Mouse (Mus musculus) MN1 (cell line): ENCODE data around the gene Stx18.

Experiments used
- DNase-seq: peaks from one replicate; pipeline ENCODE4 v3.0.0-alpha.2; 2016; ENCODE audit warnings: low spot score

Gene Stx18

DNA sequence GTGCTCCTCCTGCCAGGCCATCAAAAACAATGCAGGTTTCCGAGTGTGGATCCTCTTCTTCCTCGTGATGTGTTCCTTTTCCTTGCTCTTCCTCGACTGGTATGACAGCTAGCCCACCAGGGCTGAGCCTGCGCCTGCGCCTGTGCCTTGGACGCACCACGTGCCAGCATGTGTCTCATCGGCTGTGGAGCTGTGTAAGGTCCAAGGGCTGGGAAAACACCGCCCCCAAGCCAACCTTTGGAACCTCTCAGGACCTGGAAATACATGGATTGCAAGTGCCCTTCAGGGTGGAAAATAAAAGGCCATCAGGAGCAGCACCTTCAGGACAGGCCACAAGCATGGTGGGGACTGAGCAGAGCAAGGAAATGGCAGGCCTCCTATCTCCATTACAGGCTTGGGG is 97.7 kb downstream of the Stx18 start:
- no peak for DNase-seq

DNA sequence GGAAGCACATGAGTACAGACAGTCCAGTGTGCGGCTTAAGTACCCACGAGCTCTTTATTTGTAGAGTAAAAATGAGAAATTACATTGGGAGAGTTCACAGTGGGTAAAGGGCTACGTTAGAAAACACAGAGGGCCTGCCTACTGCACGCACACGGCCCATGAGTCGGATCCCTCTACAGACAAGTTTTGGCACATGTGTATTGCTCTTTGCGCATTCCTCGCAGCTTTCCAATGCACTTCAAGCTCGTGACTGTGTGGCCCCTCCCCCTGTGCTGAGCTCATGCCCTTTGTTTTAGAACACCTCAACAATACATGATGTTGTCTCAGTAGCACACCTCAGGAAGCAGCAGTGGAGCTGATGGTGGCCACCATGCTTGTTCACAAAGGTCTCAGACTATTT is 98.6 kb downstream of the Stx18 start:
- DNase-seq = no peak

DNA sequence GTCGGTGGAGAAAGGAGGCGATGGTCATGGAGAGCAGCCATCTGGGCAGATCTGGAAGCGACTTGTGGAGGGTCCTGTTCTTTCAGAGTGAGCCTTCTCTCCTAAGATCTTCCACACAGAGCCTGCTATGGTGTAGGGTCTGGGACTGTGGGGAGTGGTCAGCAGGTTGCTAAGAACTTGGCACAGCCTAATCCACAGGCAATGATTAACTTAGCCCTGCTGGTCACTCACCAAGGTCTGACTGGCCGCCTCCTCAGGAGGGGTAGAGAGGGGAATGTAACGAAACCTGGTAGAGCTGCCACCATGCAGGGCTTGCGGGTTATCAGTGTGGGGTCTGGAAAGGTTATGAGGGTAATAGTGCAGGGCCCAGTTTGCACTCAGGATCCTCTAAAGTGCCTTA is 102.4 kb downstream of the Stx18 start:
- DNase-seq = no peak

DNA sequence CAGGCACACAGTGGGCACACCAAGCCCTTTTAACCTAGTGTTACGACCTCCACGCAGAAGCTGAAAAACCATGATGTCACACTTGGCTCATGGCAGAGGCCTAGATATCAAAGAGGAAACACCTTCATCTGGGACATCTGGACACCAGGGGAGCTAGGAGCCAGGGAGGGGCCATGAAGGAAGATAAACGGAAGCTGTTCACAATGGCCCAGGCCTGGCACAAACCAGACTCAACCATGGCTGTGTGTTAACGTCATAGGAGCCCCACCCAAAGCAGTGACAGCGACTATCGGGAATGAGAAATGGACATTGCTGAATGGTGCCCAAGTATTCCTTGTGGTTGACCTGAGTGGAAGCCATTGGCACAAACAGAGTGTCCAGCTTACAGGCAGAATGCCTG is 108.0 kb downstream of the Stx18 start:
- DNase-seq = no peak

DNA sequence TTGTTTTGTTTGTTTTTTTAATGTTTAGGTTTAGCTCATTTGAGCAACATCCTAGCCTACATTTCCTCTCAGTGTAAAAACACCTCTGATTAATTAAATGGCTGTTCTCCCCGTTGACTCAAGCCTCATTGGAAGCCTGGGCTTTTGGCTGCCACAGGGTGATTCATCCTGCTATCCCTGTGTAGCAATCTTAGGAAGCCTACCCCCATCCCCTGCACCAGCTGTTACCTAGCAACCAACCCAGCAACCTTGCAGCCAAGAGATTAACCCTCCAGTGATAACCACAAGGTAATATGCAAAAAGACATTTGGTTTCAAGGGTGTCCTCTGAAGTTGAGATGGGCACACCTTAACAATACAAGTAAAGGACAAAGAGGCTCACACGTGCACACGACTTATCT is 112.7 kb downstream of the Stx18 start:
- peak; percentile 14 for DNase-seq

DNA sequence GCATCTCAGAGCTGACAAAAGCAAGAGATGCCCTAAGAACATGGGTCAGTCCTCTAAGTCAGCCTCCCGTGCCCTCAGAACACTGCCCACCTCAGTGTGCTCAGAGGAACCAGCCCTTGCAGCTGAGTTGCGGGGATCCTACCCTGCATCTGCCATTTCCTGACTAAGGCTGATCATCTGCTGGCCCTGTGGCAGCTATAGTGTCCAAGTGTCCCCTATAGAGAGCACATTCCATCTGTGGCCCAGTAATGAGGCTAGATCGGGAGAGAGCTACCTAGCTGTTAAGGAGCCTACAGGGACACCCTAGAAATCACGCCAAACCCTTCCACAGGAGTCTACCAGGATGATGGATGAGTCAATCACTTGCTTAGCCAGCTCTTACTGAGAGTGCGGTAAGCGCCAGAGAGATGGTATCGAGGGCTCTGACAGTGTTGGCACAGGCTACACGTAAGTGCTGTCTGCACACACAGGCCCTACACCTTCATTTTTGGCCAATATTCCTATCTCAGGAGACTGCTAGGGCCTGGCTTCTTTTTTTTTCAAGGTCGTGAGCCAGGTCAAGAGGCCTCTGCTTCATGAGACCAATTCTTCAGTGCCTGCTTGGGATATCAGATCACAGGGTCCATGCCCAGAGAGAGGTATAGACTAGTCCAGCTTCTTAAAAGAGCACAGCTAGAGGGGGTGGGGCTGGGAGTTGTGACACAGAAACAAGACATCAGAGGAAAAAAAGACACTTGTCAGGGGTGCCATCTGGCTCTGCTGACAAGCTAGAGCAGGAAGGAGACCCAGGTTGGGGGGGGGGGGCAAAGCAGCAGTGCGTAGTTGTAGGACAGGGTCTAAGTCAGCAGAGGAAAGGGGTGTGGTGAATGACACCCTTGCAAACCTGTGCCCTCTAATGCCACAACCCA is 113.9 kb downstream of the Stx18 start:
- no peak for DNase-seq

DNA sequence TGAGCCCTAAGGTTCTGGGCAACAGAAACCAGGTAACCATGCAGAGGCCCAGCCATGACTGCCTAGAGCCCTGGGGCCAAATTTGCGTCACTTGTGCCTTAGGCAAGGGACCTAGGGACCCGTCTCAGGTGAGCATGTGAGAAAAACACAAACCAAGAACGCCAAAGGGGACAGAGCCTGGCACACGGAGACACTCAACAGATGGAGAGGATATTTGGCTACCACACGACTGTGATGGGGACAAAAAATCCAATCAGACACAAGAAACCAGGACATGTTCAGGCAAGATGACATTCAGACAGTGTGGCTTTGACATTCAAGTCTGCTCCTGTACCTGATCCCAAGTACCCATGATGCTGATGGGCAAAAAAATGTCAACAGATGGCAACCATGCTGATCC is 115.1 kb downstream of the Stx18 start:
- no peak for DNase-seq

DNA sequence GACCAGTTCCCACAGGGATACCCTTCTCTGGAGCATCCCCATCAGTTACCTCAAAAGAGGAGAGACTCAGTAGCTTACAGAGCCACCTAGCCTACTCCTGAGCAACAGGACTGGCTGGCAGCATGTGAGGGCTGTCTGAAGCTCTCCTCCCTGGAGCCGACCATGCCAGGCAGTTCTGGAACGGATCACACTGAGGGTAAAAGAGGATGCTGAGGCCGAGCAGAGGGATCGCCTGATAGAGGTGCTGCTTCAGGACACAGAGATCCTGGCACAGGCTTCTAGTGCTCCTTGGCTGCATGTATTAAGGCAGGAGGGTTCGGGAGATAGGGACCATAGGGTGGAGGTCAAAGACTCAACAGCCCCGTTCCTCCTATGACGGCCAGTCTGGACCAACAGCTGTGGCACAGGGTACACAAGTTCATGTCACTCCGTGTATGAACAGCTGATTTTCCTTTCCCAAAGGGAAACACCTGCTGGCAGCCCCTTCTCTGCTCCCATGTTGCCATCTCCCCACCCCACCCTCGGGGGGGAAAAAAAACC is 119.0 kb downstream of the Stx18 start:
- no peak for DNase-seq

DNA sequence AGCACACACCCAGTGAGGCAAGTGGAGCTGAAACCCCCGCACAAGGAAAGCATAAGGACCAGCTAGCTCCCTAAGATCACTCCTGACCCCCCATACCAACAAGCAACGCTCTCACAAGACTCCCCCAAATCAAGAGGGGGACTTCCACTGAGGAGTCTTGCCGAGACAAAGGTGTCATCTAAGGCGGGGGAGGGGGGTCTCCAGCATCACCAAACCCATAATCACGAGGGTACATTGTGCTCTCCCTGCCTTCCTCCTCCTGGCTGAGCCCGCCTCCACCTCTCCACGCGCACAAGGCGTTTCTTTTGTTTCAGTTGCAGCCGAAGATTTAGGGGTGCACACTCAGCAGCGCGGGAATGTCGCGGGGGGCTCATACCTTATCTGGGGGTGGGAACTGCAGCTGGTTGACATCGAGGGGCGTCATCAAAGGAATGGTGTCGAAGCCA is 120.0 kb downstream of the Stx18 start:
- no peak for DNase-seq

DNA sequence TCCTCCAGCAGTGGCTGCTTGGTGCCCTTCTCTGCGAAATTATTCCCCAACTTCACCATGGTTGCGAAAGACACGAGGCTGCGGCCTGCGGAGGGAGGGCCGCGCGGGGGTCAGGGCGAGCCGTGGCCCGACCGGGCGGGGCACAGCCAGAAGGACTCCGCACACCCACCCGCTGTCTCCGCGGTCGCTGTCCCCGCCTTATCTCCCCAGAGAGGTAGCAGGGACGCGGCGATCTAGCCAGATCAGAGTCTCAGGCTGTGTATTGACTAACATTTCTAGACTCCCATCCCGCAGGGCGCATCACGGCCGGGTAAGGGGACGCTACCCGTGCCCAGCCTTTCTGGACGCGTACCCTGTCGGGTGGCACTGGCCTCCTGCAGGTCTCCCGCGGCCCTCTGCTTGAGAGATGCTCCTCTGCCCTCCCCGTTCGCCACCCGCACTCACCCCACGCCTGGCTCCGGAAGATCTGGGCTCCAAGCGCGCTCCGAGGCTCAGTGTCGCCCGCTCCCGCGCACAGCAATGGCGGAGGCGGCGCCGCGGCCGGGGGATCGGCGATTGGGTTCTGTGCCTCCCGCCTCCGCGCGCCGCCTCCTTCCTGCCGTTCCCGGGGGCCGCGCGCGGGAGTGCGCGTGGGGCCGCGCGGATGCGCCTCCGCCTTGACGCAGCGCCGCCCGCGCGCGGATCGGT is 120.5 kb downstream of the Stx18 start:
- DNase-seq = no peak

DNA sequence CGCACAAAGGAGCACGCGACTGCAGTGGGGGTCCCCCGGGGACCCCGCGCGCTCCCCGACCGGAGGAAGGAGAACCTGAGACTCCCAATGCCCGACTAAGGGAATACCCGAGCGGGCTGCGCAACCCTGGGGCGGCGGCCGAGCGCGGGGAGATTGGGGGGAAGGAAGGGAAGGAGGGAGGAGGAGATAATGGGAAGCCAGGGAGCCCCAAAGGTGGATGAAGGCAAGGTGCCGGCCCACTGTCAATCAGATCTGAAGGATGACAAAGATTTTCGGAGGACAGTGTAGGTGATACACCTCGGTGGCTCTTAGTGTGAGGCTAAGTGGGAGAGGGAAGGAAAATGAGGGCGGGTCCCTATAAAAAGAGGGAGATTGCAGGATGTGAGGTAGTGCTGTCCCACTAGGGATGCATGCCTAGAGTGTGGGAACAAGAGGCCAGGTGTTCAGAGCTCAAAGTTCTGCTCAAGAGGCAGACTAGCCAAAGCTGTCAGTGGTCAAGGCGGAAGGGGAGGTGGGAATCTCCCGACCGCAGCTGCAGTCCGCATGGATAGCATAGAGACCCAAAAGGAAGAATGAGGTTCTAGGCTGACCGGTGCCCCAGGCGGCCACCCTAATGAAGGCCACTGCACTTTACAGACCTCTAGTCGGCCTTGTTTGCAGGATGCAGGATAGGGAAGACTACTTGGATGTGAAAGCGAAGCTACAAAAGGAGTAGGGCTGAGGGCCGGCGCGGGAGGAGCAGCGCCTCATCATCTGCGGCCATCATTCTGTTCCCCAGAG is 121.3 kb downstream of the Stx18 start, which contains the start of gene Nsg1:
Gene Nsg1, minus strand, starts transcription at position 274 of the 780 bp plus-strand sequence.
- no peak for DNase-seq

DNA sequence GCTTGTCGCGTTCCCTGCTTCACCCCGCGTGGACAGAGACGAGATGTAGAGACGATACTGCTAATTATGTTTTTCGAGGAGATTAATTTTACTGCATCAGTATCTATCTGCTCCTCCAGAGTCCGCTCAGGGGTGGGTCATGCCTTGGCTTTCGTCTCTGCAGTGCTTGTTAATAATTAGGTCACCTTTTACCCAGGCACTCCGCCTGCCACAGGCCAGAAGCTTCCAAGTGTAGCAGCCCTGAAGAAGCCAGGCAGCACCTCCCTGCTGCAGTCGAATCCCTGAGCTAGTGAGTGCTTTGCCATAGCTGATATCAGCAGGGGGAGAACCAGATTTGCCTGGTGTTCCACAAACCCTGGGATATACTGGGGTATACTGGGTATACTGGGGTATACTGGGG is 130.0 kb downstream of the Stx18 start:
- peak; percentile 6 for DNase-seq

DNA sequence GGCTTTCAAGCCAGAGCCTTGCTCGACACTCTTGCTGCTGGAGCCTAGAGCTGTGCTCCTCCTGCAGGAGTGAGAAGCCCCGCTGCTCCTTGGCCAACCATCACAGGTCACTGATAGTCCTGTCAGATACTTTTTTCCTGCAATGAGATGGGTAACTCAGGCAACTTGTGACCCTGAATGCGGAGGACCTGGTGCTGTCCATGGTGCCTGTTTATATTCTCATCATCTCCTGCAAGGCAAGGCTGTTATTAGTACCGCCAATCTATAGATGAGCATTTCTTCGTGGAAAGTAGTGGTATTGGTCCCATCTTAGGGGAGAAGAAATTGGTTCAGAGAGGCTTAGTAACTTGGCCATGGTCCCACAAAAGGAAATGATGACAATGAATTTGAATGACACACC is 135.2 kb downstream of the Stx18 start:
- no peak for DNase-seq

DNA sequence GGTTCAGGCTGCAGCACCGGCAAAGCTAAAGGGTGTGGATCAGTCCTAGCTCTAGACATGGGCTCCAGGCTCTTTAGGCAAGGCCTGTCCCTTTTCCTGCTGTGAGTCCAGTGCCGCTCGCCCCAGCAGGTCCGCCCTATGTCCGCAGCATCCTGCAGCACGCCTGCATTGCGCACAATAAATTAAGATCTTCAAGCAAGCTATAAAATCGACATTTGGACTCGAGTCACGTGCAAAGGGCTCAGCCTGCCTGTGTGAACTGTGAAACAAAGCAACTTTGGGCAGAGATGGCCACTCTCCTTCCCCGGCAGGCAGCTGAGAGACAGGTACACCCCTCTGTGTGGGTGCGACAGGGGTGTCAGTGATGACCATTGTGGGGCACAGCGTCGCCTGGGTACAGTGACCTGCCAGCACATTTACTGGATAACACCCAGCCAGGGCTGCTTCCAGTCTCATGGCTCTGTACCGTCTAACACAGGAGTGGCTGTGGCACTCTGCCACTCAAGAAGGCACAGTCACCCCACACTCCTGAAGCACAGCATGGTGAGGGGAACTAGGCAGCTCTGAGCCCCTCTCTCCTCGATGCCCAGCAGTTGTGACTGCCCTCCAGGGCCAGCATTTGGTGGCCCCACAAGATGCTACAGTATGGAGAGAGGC is 135.8 kb downstream of the Stx18 start:
- DNase-seq = no peak

DNA sequence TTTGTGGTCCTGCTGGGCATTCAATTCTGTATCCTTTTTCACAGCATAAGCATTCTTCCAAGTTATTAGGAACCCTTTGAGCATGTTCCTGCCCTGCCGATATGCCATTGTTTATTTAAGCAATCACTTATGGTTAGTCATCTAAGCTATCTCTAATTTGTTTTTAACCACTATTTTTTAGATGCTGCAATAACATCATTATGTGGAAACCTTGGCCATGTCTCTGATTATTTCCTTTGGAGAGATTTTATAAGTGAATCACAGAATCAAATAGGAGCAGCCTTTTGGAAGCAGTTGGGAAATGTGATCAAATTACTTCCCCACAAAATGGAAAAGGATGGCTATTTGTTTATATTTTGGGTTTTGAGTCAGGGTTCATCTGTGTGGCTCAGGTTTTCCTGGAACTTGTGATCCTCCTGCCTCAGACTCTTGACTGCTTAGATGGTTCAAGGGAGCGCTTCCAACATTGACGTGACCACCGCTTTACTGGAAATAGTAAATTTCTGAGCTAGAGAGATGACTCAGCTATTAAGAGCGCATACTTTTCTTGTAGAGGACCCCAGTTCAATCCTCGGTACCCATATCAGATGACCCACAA is 146.2 kb downstream of the Stx18 start:
- DNase-seq = no peak

DNA sequence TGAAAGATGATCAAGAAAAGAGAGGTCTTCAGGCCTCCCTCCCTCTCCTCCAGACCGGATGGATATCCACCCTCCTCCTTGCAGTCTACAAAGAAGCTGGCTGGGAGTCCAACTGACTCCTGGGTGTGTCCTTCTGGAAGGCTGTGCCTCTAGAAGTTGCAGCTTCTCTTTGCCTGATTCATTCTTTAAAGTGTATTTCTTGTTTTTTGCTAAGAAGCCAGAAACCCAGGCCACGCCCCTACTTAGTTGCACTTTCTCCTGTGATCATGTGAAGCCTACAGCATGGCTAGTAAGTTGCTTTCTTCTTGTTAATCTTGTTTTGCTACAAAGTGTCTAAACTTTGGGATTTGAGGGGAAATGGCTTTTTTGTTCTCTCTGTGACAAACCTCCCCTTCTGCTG is 148.5 kb downstream of the Stx18 start:
- DNase-seq = no peak
